Mouse (Mus musculus) MEL (cell line): ENCODE results near the gene Hes2.
A peak's percentile ranks its signal among the peaks of the same experiment; 100 is the strongest.

Experiments
- BHLHE40 ChIP-seq: IDR thresholded peaks from 2 replicates; pipeline ENCODE4 v1.6.1; 2012; ENCODE audit warnings: low read depth, mild to moderate bottlenecking, inconsistent platforms, low read length, improper control_type of control experiment, borderline replicate concordance
- CHD2 ChIP-seq: IDR thresholded peaks from 2 replicates; pipeline ENCODE4 v1.6.1; 2011; ENCODE audit warnings: low read length, improper control_type of control experiment
- CTCF ChIP-seq, 3 experiments: IDR thresholded peaks in 2 of 3; conservative IDR thresholded peaks in 1 of 3; 2 replicates each; pipeline ENCODE4 v1.5.1; 2011 to 2012; ENCODE audit warnings: low read length in 3 of 3, low read depth in 2 of 3, mild to moderate bottlenecking in 2 of 3, improper control_type of control experiment in 1 of 3, inconsistent platforms in 1 of 3, mixed read lengths in 1 of 3, moderate library complexity in 1 of 3; ENCODE audit not compliant: control insufficient read depth in 1 of 3, insufficient read depth in 1 of 3, poor library complexity in 1 of 3, severe bottlenecking in 1 of 3
- EP300 ChIP-seq, 2 experiments: IDR thresholded peaks; 2 replicates each; pipeline ENCODE4 v1.6.1; 2011; ENCODE audit warnings: improper control_type of control experiment in 2 of 2, low read length in 2 of 2, low read depth in 1 of 2, mild to moderate bottlenecking in 1 of 2
- MAZ ChIP-seq: IDR thresholded peaks from 2 replicates; pipeline ENCODE4 v1.6.1; 2012; ENCODE audit warnings: low read depth, mild to moderate bottlenecking, inconsistent platforms, low read length, improper control_type of control experiment
- MYC ChIP-seq: IDR thresholded peaks from 2 replicates; pipeline ENCODE4 v1.6.1; 2011; ENCODE audit warnings: low read depth, mild to moderate bottlenecking, low read length, improper control_type of control experiment, moderate library complexity
- POLR2A ChIP-seq, 2 experiments: IDR thresholded peaks; 2 replicates each; pipeline ENCODE4 v1.6.1; 2011 to 2012; ENCODE audit warnings: low read length in 2 of 2, mild to moderate bottlenecking in 2 of 2, control low read depth in 1 of 2, improper control_type of control experiment in 1 of 2, low read depth in 1 of 2, moderate library complexity in 1 of 2; ENCODE audit not compliant: control insufficient read depth in 1 of 2, insufficient read depth in 1 of 2, poor library complexity in 1 of 2
- POLR2AphosphoS5 ChIP-seq: IDR thresholded peaks from 2 replicates; pipeline ENCODE4 v1.6.1; 2012; ENCODE audit warnings: low read depth, borderline replicate concordance, mild to moderate bottlenecking, inconsistent platforms, low read length, moderate library complexity, mixed read lengths
- TAL1 ChIP-seq: IDR thresholded peaks from 2 replicates; pipeline ENCODE4 v1.6.1; 2012; ENCODE audit warnings: mild to moderate bottlenecking, inconsistent platforms, low read length, moderate library complexity, mixed read lengths
- USF1 ChIP-seq: IDR thresholded peaks from 2 replicates; pipeline ENCODE4 v1.6.1; 2014; ENCODE audit warnings: low read depth, mild to moderate bottlenecking, inconsistent platforms, low read length, improper control_type of control experiment, moderate library complexity
- ZC3H11A ChIP-seq: IDR thresholded peaks from 2 replicates; pipeline ENCODE4 v1.6.1; 2012; ENCODE audit warnings: low read depth, mild to moderate bottlenecking, inconsistent platforms, low read length, improper control_type of control experiment
- ZKSCAN1 ChIP-seq: IDR thresholded peaks from 2 replicates; pipeline ENCODE4 v1.6.1; 2012; ENCODE audit warnings: low read depth, mild to moderate bottlenecking, inconsistent platforms, low read length, improper control_type of control experiment, moderate library complexity

- TF ChIP-seq MYC, result no peak
- peak; percentile 24 to 81; a peak in 3 of 4 replicates for TF ChIP-seq EP300 (IDR thresholded peaks at IDR 0.05; ENCODE audit: low read depth in 1 of 2, low read length in 2 of 2)
- TF ChIP-seq ZC3H11A, result no peak
- no peak for TF ChIP-seq CTCF (IDR thresholded peaks at IDR 0.05 in 2 of 3, conservative IDR thresholded peaks at IDR 0.05 in 1 of 3; ENCODE audit: control insufficient read depth in 1 of 3, insufficient read depth in 1 of 3, low read depth in 2 of 3, low read length in 3 of 3, poor library complexity in 1 of 3, severe bottlenecking in 1 of 3)
- TF ChIP-seq MAZ, result no peak
- no peak for TF ChIP-seq POLR2AphosphoS5
- no peak for TF ChIP-seq TAL1
- no peak for TF ChIP-seq USF1
- TF ChIP-seq BHLHE40, result no peak
- no peak for TF ChIP-seq ZKSCAN1
- TF ChIP-seq CHD2, result no peak
- TF ChIP-seq POLR2A (IDR thresholded peaks at IDR 0.05; ENCODE audit: control insufficient read depth in 1 of 2, insufficient read depth in 1 of 2, low read depth in 1 of 2, low read length in 2 of 2, poor library complexity in 1 of 2), result no peak; a peak in 1 of 4 replicates
Measured at GRCm38 (mm10) chr4:152176638-152177037, 18.0 kb downstream of the Hes2 start.
